Mouse (Mus musculus): ENCODE results near the gene Rab4a.

The Rab4a gene

DNA sequence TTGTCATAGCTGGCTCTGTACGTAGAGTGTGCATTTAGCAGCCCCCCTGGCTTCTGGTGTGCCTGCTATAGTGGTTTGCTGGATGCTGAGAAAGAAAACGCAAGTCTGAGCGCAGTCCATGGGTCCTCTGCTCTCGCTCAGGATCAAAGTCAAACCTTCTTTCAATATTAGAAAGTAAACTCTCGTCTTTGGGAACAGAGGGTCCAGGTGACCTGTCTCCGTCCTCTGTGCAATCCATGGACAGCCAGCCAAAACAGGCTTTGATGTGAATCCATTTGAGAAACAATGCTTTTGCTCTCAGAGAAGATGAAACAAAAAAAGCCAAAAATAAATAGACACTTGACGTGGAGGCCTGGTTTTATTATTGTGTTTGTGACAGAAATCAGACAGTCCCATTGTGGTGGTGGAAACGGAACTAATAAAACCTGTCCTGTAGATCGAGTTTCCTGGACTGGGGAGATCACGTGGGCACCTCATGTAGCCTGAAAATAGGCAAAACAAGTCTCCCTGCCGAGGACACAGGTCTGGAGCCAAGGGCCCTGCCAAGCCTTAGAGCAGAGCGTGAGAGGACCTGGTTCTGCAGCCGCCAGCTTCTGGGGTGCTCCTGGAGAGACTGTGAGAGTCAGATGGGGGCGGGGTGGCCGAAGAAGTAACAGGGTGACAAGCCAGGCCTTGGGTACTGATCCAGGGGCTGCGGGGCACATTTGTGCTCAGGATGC is 7.5 kb downstream of the Rab4a start:
- DNase-seq (ENCODE audit: low read depth, low spot score), result no peak

DNA sequence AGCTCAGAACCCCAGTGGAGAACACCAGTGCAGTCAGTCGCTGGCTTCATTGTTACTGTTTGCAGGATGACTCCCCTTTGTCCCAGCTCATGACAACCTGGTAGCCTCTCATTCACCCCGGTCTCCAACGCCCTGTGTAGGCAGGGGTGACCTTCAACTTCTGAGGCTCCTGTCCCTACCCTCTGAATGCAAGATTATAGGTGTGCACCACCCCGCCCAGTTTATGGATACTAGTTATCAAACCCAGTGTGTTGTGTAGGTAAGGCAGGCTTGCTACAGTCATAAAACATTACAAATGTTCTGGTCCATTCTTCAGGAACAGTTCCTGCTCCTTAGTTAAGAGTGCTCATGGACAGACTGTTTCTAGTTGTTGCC is 8.1 kb downstream of the Rab4a start:
- DNase-seq (ENCODE audit: low read depth, low spot score), result no peak

DNA sequence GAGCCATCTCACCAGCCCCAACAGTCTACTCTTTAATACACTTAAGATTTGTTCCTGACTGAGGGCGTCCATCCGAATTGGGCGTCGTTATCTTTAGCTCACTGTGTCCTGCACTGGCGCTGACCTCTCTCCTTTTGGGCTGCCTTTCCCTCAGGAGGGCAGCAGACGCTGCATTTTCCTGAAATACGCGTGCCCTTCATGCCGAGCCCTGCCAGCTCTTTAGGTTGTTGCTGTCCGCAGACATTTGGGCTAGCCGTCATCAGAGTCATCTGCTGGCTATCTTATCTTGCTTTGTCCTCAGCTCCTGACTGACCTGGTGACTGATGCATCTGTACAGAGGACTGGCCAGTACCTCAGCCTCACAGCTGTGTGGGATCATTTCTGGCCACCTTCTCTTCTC is 9.5 kb downstream of the Rab4a start:
- DNase-seq (ENCODE audit: low read depth, low spot score), result no peak

DNA sequence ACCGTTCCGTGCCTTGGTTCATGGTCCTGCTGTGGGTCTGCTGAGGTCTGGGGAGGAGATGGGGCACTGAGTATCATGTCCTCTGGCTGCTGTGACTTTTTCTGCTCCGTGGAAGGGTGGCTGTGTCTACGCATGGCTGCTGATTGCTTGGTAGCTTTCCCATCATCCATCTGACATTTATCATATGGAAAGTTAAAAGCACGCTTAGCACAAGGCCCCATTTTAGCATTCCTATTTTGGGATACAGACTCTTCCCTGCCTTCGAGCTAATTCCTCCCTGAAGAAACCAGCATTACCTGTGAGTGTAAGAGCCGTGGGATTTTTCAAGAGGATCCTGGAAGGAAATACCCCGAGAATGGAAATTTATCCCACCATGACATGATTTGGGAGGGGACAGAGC is 11.2 kb downstream of the Rab4a start:
- no peak for DNase-seq (ENCODE audit: low read depth, low spot score)

DNA sequence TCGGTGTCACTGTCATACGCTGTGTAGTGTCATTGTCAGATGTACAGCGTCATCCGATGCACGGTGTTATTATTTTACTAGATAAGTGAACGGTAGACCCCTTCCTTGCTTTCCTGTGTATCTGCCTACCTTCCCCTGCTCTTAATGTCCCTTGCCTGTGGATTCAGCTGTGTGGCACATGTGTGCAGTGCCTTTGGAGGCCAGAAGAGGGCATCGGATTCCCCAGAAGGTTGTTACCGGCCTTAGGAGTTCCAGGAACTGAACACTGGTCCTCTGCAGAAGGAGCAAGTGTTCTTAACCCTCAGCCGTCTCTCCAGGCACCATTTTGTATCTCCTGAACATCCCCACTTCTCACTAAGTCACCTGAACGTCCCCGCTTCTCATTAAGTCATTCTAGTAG is 12.0 kb downstream of the Rab4a start:
- no peak for DNase-seq (ENCODE audit: low read depth, low spot score)

DNA sequence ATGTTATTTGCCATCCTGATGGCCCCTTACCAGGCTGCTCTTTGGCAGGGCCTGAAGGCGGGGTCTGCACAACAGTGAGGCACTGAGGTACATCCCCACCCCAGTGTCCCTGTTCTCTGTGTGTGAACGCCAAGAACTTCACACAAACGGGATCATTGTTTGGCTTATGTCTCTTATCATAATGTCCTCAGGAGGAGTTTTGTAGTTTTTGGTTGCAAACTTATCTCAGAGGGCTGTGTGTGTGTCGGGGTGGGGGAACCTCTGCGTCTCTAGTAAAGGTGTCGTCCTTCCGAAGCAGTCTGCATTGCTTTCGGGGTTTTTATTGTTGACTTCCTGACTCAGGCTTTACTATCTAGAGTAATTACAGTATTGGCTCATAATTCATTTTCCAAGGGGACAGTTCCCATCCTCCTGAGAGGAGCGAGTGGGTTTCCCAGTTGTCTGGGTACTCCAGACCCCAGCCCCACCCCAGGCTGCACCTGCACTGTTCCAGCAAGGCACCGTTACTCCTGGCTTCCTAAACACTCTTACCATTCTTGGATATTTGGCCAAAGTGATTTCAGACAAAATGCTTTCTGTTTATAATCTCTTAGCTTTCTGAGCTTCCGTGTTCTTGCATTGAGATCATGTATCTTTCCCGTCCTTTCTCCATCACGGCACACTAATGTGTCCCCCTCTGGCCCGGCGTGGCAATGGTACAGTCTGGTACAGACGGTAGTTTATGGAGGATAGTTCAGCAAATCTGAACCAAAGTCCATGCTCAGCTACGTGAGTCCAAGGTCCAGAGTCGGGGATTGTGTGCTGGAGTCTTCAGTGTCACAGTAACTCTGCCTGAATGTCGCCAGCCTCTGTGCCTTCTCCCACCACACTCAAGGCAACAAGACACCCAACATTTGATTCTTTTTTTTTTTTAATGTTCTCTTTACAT is 14.2 kb downstream of the Rab4a start:
- no peak for DNase-seq (ENCODE audit: low read depth, low spot score)

DNA sequence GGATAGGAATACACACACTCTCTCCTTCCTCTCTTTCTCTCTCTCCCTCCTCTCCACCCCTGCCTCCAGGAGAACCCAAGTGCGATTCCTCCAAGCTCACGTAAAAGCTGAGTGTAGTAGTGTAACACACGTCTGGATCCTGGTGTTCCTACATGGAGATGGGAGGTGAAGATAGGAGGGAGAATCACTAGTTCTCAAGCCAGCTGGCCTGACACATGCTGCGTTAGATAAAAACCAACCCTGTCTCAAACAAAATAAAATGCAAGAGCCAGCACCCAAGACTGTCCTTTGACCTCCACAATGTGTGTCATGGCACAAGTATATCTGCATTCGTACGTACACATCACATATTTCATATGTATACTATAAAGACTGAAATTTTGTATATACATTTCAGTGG is 15.0 kb downstream of the Rab4a start:
- no peak for DNase-seq (ENCODE audit: low read depth, low spot score)

DNA sequence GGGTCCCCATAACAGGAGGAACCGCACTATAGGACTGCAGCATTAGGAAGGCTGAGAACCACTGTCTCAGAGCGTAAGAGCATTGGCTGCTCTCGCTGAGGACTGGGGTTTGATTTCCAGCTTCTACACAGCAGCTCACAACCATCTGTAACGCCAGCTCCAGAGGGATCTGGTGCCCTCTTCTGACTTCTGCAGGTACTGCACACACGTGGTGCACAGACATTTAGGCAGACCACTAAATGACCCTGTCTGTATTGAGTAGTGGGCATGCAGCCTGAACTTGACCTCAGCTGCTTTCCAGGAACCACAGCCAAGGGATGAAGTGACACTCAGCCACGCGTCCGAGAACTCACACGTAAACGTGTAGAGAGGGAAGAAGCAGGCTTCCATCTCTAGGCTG is 17.3 kb downstream of the Rab4a start:
- no peak for DNase-seq (ENCODE audit: low read depth, low spot score)

DNA sequence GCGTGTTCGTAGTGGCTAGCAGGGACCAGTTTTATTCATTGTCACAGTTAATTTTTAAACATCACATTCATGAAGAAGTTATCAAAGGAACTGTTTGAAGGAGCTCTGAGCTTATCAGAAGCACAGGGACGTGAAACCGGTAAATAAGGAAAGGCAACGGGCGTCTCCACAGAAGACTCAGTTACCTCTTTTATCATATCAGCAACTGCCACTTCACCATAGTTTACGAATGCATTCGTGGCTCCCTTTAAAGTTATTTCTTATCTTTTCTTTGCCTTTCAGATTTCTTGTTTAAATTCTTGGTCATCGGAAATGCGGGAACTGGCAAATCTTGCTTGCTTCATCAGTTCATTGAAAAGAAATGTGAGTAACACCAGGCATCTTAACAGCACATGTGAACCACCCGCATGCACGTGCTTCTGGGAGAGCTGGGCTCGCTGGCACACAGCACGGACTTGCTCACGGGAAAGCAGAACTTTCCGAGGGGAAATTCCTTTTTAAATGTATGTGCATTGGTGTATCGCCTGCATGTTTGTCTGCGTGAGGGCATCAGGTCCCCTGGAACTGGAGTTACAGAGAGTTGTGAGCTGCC is 17.8 kb downstream of the Rab4a start:
- no peak for DNase-seq (ENCODE audit: low read depth, low spot score)

DNA sequence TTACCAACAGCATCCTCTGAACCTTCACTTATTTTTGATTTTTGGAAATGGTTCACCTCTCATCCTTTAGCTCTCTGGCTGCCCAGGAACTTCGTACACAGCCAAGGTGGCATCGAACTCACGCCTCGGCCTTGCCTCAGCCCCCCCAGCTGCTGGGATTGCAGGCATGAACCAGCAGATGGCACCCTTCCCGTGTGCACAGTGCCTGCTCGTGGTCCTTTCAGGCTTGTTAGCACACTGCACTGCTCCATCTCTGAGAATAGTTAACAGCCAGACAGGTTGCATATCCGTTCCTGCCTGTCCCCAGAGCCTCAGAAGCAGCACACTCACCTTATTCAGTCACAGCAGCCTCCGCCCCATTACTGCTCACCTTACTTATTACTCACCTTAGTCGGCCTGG is 20.2 kb downstream of the Rab4a start:
- DNase-seq (ENCODE audit: low read depth, low spot score), result no peak

DNA sequence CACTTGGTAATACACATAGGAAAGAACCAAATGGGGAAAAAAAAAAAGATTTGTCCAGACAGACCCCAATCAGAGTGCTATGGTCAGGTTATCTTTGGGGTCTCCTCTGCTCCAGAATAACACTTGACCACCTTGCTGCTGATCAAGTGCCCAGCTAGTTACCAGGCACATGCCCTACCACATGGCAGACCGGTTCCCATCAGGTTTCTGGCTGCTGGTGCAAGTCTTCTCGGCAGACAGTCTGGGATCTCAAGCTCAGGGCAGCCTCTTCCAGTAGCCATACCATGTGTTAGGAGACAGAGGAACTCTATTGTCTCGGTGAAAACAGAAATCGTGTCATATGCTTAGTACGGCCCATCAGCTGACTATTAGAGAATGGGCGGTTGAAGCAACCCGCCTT is 21.0 kb downstream of the Rab4a start:
- no peak for DNase-seq (ENCODE audit: low read depth, low spot score)

DNA sequence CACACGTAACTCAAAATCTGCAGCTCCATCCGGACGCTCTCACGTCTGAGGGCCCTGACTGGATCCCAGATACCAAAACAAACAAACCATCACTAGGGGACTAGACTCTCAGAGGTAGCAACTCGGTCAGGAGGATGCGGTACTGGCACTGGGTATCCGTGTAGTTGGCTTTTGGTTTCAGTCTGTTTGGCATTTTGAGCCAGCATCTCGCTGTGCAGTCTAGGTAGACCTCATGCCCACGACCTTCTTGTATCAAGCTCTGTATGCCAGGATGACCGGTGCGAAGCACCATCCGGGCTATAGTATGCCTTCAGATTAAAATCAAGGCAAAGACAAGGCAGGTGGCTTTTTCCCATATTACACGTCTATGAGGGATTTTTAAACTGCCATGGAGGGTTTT is 21.7 kb downstream of the Rab4a start:
- DNase-seq (ENCODE audit: low read depth, low spot score), result no peak

DNA sequence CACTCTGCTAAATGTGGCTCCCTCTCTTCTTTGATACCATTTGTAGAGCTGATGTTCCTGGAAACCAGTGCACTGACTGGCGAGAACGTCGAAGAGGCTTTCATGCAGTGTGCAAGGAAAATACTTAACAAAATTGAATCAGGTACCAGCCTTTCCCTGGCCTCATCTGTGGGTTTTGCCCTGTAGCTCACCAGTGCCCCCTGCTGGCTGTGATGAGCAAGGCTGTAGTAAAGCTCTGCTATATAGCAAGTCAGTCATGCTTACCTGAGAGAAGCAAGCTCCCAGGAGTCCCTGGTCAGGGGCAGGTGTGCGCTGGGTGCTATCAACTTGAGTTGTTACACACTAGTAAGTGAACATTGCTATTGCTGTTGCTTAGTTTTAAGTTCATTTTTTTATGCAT is 27.0 kb downstream of the Rab4a start:
- peak; percentile 46 for DNase-seq (ENCODE audit: low read depth, low spot score)

DNA sequence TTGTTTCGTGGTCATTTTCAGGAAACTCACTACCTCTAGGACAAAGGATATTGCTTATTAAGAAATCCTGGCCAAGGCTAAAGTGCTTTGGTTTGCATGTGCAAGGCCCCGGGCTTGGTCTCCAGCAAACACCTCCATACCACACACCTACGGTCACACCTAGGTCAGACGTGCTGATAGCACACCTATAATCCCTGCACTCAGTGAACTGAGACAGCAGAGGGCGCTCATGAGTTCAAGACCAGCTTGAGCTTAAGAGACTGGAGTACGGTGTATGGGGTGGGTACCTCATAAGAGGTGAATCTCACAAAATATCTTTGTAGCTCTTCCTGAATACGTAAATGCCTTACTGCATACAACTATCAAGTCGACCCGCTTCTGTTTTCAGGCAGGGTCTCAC is 29.7 kb downstream of the Rab4a start:
- DNase-seq (ENCODE audit: low read depth, low spot score), result peak; percentile 33

DNA sequence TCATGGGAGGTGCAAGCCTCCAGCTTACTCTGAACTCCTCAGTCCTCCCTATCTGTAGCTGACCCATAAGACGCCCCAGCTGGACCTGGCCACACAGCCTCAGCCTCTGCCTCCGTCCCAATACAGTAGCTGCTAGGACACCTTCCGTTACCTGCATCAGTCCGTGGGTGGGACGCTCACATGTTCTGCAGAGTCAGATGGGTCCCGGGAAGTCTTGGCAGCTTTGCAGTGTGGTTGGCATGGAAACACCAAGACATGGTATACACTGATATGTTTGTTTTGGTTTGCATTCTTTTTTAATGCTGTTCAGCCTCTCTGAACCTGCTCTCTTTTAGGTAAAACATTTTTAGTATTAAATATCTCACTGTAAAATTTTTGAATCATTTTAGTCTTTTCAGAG is 30.6 kb downstream of the Rab4a start:
- DNase-seq (ENCODE audit: low read depth, low spot score), result no peak

DNA sequence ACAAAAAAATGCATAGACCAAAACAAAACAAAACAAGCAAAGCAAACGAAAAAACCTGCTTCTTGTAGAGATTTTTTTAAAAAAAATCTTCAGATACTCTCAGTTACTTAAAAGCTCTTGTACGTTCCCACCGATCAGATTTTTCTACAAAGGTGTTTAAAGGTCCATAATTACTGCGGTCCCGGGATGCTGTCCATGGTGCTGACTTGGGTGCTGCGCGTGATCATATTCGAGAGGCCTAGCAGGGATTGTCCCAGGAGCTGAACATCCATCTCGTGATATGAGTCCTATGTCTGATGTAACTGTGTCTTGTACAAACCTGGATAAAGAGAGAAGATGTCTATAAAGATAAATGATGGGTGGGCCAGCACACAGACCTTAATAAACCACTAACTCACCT is 32.7 kb downstream of the Rab4a start:
- no peak for DNase-seq (ENCODE audit: low read depth, low spot score)

DNA sequence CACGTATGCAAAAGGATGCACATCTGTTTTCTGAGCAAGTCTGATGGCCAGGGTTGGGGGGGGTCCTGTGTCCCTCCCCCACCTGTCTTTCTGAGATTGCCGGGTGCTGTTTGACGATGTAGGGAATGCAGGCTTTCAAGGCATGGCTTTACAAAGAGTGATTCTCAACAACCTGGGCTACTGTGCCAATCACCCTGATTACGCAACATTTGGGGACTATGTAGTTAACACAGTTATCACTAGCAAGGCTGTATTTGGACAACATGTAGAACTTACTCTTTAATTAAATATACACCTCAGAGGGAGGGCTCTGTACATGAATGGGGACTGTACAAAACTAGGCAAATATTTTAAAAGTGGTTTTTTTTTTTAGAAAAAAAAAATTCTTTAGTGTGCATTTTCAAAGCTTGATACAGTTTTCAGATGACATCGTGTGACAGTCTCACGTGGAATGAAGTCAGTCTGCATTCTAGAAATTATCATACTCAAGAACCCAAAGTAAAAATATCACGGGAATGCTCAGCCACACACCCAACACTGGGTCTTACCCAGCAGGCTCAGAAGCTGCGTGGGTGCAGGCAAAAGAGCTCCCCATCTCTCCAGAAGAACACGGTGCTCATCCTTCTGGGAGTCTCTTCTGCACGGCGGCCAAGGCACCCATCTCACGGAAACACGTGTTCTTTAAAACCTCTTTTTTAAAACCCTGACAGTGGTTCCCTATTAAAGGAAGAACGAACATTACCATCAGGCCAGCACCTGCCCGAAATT is 35.0 kb downstream of the Rab4a start:
- no peak for DNase-seq (ENCODE audit: low read depth, low spot score)

DNA sequence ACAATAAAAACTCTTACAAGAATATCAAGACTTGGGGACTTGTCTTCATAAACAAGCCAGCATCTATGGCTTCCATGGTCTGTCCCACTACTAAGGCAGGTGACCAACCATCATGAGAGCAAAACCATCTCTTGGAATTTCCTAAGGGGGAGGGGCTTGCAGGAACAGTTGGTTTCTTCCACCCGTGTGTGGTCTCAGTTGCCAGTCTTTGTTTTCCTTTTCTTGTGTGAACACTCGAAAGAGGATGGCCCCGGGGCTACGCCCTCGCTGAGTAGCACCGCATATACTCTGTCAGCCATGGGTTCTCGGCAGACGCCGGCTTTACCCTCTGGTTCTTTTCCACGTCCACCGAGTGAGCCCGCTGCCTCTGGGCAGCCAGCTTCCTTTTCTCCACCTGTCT is 36.3 kb downstream of the Rab4a start:
- DNase-seq (ENCODE audit: low read depth, low spot score), result no peak

DNA sequence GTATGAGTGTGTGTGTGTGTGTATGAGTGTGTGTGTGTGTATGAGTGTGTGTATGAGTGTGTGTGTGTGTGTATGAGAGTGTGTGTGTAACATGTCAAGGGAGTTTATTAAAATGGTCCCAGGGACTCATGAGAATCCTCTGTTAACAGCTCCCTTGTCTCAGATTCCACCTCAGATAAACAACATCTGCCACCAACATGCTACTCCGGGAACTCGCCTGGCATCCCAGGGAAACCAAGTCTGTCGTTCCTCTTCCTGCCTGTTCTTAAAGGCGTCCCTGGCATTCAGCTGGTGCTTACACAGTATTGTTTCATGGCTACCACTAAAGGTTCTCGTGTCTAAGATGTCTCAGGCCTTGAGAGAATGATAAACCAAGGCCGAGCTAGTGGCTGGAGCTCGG is 38.6 kb downstream of the Rab4a start:
- DNase-seq (ENCODE audit: low read depth, low spot score), result no peak

DNA sequence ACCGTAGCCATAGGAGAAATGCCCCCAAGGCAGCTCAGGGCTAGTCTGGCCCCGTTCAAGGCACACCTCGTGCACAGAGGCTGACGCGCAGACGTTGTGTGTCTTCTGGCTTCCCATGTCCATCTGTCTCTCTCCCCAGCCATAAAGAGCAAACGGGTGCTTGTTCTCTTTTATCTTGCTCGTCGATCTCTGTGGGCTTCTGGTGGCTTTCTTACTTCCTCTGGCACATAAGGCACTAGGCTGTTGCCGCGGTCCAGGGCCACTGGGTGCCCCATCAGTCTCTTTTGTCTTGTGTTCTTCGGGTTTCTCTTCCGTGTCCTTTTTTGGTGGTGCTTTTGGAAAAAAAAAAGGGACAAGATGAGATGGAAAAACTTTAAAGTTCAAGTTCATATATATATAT is 39.3 kb downstream of the Rab4a start:
- DNase-seq (ENCODE audit: low read depth, low spot score), result no peak

DNA sequence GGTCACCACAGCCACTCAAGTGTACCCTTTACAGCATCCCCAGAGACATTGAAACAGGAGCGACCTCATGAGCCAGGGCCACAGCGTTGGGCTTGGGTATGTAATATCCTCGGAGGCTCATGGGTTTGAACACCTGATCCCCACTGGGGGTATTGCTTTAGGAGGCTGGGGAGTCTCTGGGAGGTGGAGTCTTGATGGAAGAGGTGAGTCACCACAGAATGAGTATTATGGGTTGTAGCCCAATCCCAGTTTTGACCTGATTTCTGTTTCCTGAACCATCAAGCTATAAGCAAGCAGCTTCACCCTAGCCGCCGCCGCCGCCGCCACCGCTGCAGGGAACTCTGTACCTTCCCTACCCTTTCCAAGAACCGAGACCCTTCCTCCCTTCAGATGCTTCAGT is 40.2 kb downstream of the Rab4a start:
- no peak for DNase-seq (ENCODE audit: low read depth, low spot score)

DNA sequence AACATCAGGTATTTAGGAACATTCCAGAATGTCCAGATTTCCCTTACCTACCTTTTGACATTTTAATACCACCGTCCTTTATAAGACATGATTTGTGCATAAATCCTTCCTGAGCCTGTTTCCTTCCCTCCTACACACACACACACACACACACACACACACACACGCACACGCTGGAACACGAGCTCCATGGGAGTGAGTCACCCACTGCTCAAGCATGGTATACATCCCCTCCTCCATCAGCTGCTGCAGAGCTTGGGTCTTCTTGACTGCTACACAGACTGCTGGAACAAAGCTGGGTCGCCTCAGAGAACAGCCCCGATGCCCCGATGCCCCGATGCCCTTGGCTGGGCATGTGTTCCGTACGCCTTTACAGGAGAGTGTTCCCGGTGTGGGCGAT is 40.7 kb downstream of the Rab4a start:
- no peak for DNase-seq (ENCODE audit: low read depth, low spot score)
